Mouse (Mus musculus): Measurements from ENCODE around the gene Wdr73.
A peak's percentile ranks its signal among the peaks of the same experiment; 100 is the strongest.

Wdr73 gene

DNA sequence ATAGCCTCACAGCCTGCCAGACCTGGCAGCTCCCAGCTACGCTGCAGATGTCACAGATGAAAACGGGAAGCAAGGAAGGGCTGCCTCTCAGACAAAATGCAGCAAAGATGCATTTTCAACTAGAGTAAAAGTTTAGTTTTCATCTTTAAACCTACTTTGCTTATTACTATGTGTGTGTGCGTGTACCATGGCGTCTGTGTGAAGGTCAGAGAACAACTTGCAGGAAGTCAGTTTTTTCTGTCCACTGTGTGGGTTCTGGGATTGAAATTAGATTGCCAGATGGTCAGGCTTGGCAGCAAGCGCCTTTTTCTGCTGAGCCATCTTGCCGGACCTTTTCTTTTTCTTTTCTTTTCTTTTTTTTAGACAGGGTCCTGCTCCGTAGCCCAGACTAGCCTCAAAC is 6.9 kb downstream of the Wdr73 start:
- no peak for DNase-seq

DNA sequence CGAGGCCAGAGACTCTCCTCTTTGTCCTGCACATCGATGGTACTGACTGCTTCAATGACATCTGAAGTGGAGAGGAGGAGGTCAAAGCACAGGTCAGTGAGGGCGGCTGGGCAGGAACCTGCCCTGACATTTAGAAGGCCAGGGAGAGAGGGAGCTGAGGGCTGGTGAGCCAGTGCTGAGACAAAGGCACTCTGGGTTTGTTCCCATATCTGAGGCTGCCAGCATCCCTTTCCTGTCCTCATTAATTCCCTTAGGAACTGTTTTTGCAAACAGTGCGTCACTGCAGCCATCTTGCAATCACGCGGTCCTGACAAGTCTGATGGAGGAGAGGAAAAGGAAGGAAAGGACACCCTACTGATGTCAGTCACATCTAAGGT is 7.3 kb downstream of the Wdr73 start:
- no peak for DNase-seq

DNA sequence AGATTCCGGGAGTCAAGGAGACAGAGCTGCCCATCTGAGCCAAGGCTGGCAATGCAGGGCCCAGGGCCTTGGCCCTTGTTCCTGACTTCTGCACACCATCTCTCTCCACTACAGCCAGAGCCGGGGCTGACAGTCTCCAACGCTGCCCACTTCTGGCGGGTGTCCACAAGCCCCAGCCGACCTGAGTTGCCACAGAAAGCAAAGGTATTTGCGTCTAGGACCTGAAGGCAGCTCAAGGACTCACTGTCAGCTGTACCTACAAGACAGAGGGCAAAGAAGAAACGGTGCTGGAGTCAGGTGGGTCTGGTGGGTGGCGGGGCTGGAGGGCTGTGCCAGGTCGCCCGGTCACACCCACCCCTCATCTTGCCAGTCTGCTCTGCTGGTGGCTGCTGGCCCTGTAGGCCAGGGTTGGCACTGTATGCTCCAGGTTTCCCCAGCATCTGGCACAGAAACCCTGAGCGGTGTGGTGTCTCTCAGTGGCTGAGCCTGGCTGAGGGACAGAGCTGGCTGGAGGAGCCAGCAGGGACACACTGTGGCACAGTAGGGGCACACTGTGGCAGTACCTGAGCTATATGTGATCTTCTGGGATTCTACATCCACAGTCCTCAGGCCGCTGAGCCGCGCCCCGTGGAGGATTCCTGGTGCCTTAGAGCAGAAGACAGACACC is 7.8 kb downstream of the Wdr73 start:
- DNase-seq: no peak

DNA sequence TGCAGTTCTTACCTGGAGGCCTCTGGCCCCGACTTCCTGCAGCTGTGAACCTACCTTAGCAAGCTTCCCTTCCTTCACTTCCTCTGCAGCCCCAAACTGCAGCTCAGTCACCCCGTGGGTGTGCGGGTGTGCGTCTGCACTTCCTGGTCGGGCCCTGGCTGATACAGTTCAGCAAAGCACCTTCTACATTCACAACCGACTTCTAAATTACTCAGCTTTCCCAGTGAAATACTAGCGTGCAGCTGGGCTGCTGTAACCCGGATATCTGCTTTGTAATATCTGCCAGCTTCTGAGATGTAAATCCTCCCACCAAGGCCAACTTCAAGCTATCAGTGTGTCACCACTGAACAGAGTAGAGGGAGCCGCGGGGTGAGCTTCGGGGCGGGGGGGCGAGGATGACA is 11.2 kb downstream of the Wdr73 start:
- DNase-seq: no peak

DNA sequence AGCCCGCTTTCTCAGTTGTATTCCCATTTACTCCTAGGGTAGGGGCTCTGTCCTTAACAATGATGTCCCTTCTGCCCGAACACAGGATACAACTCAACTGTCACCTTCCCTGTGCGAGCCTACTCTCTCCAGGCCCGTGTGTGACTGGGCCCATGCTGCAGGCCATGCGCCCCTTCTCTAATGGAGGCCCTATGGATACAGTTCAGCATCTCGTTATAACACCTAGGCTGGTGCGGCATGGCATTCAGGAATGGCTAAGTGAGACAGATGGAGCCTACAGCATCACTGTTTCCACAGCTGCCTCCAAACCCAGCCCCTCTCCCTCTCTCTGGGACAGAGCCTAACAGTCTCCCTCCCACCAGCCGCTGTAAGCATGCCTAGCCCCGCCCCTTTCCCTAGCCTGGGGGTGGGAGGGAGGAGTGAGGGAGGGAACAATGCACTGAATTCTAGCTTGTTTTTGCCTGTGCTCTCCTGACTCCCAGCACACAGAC is 12.0 kb downstream of the Wdr73 start:
- DNase-seq: peak; percentile 87

DNA sequence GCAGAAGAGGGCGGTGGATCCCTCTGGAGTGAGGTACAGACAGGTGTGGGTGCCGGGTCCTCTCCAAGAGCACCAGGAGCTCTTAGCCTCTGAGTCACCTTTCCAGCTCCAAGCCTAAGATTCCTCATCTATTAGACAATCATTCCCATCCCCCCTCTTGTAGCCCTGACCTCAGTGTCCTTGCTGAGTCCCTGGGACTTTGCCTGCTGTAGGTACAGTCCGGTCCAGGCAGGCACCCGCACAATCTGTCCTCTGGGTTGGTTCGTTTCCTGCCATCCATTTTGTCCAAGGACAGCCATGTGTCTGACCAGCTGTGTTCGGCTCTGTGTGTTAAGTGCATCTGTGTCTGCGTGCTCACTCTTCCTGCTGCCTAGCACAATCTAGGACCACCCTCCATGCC is 12.5 kb downstream of the Wdr73 start:
- no peak for DNase-seq

DNA sequence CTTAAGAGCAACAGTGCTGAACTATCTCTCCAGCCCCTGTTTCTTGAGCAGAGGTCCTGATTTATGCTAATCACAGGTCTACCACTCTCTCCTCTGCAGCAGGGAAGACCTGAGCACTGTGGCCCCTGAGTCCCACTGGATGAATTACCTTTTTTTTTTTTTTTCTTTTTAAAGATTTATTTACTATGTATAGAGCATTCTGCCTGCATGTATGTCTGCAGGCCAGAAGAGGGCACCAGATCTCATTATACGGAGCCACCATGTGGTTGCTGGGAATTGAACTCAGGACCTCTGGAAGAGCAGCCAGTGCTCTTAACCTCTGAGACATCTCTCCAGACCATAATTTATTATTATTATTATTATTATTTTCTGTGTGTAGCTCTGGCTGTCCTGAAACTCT is 15.4 kb downstream of the Wdr73 start:
- no peak for DNase-seq

DNA sequence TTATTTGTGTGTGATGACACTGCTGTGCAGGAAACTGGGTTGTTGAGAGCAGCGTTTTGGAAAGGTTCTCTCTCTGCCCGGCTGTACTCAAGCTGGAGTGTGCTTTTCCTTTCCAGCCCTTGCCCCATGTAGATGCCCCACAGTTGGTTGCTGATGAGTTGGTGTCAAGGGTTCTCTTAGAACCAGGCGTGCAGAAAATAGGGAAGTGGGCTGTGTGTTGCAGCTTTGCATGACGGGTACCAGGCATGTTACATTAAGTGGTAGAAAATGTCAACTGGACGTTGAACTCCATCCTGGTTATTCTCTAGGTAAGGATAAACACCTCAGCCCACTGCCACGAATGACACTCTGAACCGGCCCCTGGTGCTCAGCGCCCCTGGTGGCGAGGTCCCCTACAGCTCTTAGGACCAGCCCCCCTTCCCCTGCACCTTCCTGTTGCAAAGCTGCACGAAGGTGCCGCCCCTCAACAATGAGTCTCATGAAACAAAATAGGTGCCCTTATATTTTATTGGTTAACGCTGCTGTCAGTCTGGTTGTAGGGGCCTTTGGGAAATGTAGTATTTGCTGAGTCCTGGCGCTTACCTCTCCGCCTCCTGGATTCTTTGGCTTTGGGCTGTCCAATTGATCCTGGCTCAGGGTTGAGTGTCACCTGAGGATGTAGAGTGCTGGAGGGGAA is 18.1 kb downstream of the Wdr73 start:
- DNase-seq: peak; percentile 90

DNA sequence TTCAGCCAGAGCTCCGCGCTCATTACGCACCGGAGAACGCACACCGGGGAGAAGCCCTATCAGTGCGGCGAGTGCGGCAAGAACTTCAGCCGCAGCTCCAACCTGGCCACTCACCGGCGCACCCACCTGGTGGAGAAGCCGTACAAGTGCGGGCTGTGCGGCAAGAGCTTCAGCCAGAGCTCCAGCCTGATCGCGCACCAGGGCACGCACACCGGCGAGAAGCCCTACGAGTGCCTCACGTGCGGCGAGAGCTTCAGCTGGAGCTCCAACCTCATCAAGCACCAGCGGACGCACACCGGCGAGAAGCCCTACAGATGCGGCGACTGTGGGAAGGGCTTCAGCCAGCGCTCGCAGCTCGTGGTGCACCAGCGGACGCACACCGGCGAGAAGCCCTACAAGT is 25.3 kb downstream of the Wdr73 start:
- no peak for DNase-seq

DNA sequence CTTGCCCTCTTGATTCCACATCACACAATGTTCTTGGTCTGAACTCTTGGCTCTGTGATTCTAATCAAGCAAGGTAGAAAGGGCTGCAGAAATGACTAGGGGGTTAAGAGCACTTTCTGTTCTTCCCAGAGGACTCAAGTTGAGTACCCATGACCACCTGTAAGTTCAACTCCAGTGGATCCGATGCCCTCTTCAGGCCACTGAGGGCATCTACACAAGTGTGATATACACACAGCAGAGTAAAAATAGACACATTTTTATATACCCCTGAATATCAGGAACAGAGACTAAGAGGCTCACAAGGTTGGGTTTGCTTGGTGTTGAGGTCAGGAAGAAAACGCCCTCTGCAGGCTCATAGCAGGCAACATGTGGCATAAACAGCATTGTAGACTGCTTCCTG is 27.4 kb downstream of the Wdr73 start:
- no peak for DNase-seq

DNA sequence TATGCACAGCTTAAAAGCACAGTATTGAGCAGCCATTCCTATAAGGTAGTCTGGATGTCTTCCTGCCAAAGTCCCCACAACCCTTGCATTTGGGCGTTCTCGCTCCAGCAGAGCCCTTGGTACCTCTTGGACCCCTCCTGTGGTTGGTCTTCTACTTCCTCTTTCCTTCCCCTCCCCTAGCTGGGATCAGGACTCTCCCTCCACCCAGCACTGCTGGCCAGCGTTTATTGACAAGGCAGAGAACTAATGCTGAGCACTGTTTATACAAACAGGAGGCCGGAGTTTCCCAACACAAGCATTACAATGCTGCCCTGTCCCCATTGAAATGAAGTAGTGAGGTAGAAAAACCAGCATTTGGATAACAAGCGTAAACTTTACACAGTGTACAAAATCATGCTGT is 28.0 kb downstream of the Wdr73 start:
- no peak for DNase-seq

DNA sequence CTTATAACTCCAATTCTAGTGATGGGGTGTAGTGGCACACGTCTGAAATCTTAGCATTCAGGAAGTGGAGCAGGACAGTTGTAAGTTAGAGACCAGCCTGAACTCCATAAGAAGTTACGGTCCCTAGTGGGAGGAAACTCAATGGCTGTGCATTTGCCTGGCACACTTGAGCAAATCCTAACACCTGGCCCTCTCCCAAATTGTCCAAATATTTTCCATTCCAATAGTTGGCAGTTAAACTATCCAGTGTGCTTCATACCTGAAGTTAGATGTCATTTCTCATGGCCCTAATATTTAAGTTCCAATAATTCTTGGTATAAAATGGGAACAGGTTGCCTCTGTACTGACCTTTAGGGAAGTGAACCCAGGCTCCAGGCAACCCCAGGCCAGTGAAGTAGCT is 32.4 kb downstream of the Wdr73 start:
- no peak for DNase-seq

DNA sequence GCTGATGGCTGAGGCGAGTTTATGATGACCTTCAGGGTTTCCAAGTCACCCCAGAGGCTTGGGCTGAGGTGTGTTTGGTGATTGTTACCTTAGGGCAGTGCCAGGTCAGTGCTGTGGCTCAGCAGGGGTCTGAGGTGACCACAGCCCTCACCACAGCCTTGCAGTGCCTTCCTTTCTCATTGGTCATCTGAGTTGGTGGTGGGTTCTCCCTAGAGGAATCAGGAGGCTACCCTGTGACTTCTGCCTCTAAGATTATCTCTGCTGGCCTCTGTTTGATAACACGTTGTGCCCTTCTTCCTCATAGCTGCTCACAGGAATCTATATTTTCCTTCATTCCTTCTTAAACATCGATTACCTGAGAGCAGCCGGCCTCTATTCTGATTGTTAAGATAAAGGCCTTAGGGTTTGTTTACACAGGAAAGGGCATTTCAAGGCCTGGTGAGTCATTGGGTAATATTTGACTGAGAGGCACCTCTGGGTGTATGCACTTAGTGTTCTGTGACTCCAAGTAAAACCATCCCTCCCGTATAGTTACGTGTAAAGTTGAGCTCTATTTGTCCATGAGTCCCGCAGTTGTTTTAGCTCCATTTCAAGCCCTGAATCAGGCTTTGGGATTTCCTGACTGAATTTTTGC is 34.4 kb downstream of the Wdr73 start:
- no peak for DNase-seq

DNA sequence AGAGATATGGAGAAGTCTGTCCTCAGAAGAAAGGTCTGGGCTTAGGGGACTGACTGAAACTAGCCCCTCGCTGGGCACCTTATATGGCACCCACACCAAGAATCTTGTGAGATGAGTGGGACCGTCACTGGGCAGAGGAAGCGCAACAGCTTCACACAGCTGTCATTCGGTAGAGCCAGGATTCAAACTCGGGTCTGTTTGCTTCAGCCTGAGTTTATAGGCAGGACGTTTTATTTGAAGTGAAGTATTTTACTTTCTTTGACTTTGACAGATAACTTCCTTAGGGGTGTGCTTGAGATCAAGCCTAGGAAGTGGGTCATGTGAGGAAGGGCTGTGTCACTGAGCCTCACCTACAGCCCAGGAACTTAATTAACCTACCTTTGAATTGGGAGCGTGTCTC is 35.5 kb downstream of the Wdr73 start:
- DNase-seq: no peak

DNA sequence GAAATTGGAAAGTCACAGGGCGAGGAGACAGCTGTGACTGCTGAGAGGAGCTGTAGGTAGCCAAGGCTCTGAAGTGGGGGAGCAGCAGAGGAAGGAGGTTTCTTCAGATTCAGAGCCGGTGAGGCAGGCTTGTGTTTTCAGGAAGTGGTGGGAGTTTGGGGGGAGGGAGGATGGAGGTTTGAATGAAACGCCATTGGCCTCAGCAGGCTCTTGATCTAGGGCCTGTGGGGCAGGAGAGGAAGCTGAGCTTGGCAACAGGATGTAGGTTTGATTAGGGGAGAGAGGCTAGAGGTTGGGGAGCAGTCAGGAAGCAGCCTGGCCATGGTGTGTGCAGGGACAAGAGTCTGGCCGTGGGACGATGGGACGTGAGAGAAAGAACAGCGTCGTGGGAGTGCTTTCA is 36.2 kb downstream of the Wdr73 start:
- no peak for DNase-seq

DNA sequence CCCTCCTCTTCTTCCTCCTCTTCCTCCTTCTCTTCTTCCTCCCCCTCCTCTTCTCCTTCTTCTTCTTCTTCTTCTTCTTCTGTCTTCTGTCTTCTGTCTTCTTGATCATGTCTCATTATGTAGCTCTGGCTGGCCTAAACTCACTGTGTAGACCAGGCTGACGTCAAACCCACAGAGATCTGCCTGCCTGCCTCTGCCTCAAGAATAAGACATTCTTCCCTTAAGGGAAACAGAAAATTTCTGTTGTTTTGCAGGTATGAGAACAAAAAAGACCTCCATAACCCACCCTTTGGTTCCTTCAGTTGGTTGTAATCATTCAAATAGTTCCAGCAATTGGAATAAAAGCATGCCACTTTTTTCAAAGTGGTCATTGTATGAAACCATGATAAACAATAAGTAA is 36.9 kb downstream of the Wdr73 start:
- DNase-seq: no peak

DNA sequence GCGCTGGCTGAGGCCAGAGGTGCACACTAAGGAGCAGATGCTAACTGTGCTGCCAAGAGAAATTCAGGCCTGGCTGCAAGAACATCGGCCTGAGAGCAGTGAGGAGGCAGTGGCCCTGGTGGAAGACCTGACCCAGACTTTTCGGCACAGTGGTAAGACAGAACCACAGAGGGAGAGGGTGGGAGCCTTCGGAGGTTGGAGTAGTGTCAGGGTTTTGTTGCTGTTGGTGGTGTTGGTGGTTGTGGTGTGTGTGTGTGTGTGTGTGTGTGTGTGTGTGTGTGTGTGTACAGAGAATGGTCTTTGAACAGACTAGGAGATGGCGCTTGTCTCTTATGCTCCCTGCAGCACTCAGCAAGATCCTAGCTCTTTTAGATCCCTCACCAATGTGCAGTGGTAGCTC is 37.5 kb downstream of the Wdr73 start:
- no peak for DNase-seq

DNA sequence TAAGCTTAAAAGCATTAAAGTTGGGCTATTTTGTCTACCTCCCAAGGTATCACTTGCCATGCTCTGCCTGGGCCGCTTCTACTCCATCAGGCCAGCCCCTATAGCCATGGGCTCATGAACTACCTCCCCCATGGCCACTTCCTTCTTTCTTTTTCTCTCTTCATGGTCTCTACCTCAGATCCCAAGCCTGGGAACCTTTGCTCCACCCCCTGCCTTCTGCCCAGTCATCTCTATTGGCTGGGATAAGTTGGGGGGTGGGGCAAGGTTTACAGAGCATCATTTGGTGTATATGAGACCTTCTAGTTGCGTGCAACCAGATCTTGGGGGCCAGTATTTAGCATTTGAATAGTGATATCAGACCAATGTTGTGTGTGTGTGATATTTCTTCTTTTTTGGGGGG is 38.6 kb downstream of the Wdr73 start:
- DNase-seq: peak; percentile 30

DNA sequence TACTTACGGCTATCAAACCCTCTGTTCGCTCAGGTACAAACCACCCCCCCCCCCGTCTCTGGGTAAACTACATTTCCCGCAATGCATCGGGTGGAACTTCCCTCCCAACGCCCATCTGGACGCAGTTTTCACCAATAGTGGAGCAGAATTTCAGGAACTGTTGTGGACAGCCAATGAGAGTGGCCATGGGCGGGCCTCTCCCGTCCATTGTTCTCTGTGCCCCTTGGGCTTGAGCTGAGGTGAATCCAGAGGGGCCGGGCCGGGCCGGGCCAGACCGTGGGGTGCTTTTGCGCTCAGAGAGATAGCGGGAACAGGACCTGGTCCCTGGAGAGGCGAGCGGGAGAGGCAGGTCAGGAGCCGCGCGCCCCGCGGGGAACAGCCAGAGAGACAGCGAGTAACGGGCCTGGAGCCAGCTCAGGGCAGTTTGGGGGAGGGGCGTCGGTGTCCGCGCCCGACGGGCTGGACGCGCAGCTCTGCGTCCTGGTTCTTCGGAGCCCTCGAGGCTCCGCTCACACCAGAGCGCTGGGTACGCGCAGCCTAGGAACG is 40.3 kb downstream of the Wdr73 start, which contains the start of gene Zscan2:
Gene Zscan2 (plus strand): TSS at position 192 of the 546 bp plus-strand sequence.
- peak; percentile 98 for DNase-seq

DNA sequence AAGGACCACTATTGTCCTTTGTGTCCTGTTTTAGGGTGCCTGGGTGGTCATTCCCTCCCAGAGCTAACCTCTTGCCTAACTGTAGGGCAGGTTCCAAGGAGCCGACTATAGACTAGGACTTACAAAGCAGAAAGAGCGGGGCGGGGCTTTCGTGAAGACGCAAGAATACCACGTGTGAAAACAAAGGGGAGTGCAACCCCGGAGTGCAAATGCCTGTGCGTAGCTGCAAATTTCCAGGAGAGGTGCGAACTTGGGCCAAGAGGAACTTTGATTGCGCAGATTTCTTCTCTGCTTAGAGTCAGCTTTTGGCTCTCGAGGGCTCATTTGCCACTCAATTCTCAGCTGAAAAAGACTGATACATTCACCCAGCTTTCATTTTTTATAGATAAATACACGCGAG is 40.8 kb downstream of the Wdr73 start:
- DNase-seq: peak; percentile 75

DNA sequence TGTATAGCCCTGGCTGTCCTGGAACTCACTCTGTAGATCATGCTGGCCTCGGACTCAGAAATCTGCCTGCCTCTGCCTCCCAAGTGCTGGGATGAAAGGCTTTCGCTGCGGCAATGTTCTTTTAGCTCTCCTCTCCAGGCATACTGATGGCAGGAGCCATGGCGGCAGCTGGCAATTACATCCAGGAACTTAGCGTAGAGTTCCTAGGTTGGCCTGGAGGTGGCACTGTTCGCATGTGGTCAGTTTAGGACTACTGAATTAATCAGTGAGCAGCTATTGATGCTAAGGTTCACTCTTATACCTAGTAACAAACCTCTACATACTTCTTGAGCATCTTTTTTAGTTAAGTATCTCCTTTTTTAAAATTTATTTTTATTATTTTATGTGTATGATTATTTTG is 43.9 kb downstream of the Wdr73 start:
- DNase-seq: peak; percentile 83

DNA sequence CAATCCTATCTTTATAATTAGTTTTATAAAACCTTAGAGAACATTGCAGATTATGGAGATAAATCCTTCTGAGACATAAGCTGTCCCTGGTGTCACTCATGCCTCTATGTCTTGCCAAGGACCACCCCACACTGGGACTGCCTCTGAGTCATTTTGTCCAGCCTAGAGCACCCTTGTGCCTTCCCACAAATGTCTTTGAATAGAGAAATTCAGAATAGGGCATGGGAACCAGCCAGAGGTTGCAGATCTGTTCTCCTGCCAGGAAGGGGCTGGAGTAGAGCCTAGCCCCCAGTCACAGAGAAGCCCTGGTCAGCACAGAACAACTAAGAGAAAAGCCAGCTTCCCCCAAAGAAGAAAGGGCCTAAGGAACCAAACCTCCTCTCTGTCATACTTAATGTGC is 45.8 kb downstream of the Wdr73 start:
- DNase-seq: no peak

DNA sequence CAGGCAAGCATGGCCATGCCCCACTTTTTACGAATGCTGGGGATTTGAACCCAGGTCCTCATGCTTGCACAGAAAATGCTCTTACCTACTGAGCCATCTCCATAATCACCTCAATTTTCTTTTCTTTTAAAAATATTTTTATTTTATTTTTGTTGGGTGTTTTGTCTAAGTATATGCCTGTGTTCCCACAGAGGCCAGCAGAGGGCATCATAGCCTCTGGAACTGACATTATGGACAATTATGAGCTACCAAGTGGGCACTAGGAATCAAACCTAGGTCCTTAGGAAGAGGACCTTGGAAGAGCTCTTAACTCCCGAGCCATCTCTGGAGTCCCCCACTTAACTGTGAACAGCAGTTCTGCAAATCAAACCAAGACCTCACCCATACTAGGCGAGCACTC is 47.9 kb downstream of the Wdr73 start:
- no peak for DNase-seq

DNA sequence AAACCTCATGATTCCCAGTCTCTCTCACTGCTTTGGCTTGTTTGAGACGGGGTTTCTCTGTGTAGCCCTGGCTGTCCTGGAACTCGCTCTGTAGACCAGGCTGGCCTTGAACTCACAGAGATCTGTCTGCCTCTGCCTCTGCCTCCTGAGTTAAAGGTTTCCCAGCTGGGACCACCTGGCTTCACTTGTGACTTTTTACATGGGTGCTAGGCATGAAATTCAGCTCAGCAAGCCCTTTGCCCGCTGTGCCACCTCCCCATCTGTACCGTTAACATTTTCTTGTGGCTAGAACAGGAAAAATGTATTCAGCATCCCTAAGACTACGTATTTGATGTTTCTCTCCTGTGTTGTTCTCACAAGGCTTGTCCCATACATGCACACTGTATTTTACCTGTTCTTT is 50.5 kb downstream of the Wdr73 start:
- DNase-seq: no peak

Data from retina, postnatal 1 day (tissue).